Mouse (Mus musculus) limb, embryonic 15.5 days (tissue): Measurements from ENCODE around the gene Armc9. TPM values are rescaled to one million over a fixed set of nuclear protein-coding genes. Genes with fewer than 3 reads are reported as not detected.

Source experiments
- ATAC-seq: fragments of 200-750 bp; cut with Nextera tagmentation; 2 replicates; pipeline ENCODE4 v1.8.0; 2017; ENCODE audit warnings: low read depth, moderate TSS enrichment; ENCODE audit not compliant: insufficient number of reproducible peaks, low FRiP score, low TSS enrichment
- H3K27ac ChIP-seq: fragments of 300-500 bp; sonication (generic); 2 replicates; pipeline ENCODE4 v1.5.1; 2015; ENCODE audit warnings: moderate library complexity, mild to moderate bottlenecking, inconsistent platforms
- H3K27me3 ChIP-seq: fragments of 300-500 bp; sonication (generic); 2 replicates; pipeline ENCODE4 v1.6.1; 2015; ENCODE audit warnings: inconsistent platforms
- H3K36me3 ChIP-seq: fragments of 300-500 bp; sonication (generic); 2 replicates; pipeline ENCODE4 v1.6.1; 2015; ENCODE audit warnings: inconsistent platforms
- H3K4me1 ChIP-seq: fragments of 300-500 bp; sonication (generic); 2 replicates; pipeline ENCODE4 v1.6.1; 2015; ENCODE audit warnings: inconsistent platforms
- H3K4me2 ChIP-seq: fragments of 300-500 bp; sonication (generic); 2 replicates; pipeline ENCODE4 v1.6.1; 2015; ENCODE audit warnings: mild to moderate bottlenecking, inconsistent platforms
- H3K4me3 ChIP-seq: fragments of 300-500 bp; sonication (generic); 2 replicates; pipeline ENCODE4 v1.5.1; 2015; ENCODE audit warnings: mild to moderate bottlenecking, inconsistent platforms
- H3K9ac ChIP-seq: fragments of 300-500 bp; sonication (generic); 2 replicates; pipeline ENCODE4 v1.6.1; 2015; ENCODE audit warnings: inconsistent platforms
- H3K9me3 ChIP-seq: fragments of 300-500 bp; sonication (generic); 2 replicates; pipeline ENCODE4 v1.6.1; 2016; ENCODE audit warnings: inconsistent platforms
- WGBS: fragments of 180-500 bp; shearing (Covaris S2); methylation state at CpG from one replicate; pipeline ENCODE4 v1.1.7; 2015; 5-methylcytosine and 5-hydroxymethylcytosine counted together
- polyA plus RNA-seq: library from polyadenylated mRNA; unstranded; fragments of >200 nt; fragmentation: Nextera tagmentation; extraction: Ambion mirVana; gene quantifications from 2 replicates; pipeline ENCODE4 v1.2.1, GENCODE M21; 2015

Armc9 gene
- polyA plus RNA-seq, 1 experiment from 2014 or later: 19.2 TPM

GRCm38 (mm10) chr1:86307177-86307762 is 152.7 kb downstream of the Armc9 start:
- ATAC-seq: no peak

GRCm38 (mm10) chr1:86307871-86308641 is 153.5 kb downstream of the Armc9 start:
- ATAC-seq: no peak
- no peak overlapping the region for H3K27ac ChIP-seq
- WGBS: 54% methylated on average over 4 of the region's 4 CpGs

More at GRCm38 (mm10) chr1:86307177-86307762, 152.7 kb downstream of the Armc9 start:
- 81% methylated on average over 7 of the region's 7 CpGs for WGBS
- H3K4me3 ChIP-seq: no peak overlapping the region
- peaks cover 6% of the 10 kb centered on the region; the same call in 1 of the 2 replicates for H3K36me3 ChIP-seq
- H3K4me2 ChIP-seq: no peak overlapping the region
- H3K27ac ChIP-seq: no peak overlapping the region
- H3K9me3 ChIP-seq: no peaks in the 10 kb centered on the region
- H3K9ac ChIP-seq: no peak overlapping the region
- peaks cover 30% of the 10 kb centered on the region for H3K4me1 ChIP-seq
- H3K27me3 ChIP-seq: peaks cover 11% of the 10 kb centered on the region; the same call in 1 of the 2 replicates

GRCm38 (mm10) chr1:86309270-86309833 is 154.8 kb downstream of the Armc9 start:
- peaks cover 14% of the 10 kb centered on the region for H3K4me1 ChIP-seq

More at GRCm38 (mm10) chr1:86307871-86308641, 153.5 kb downstream of the Armc9 start:
- Histone ChIP-seq H3K4me3 (no peak overlapping the region), H3K36me3 (peaks cover 6% of the 10 kb centered on the region; the same call in 1 of the 2 replicates), H3K27me3 (peaks cover 11% of the 10 kb centered on the region; the same call in 1 of the 2 replicates), H3K4me1 (peaks cover 22% of the 10 kb centered on the region), H3K9me3 (no peaks in the 10 kb centered on the region), H3K4me2 (no peak overlapping the region), H3K9ac (no peak overlapping the region)

GRCm38 (mm10) chr1:86310536-86311310 is 156.1 kb downstream of the Armc9 start:
- WGBS: 35% methylated on average over 15 of the region's 15 CpGs
- Histone ChIP-seq H3K36me3 (no peaks in the 10 kb centered on the region), H3K9ac (no peak overlapping the region), H3K27ac (no peak overlapping the region), H3K4me2 (no peak overlapping the region), H3K9me3 (no peaks in the 10 kb centered on the region), H3K4me3 (no peak overlapping the region), H3K27me3 (no peaks in the 10 kb centered on the region), H3K4me1 (peaks cover 14% of the 10 kb centered on the region)
- no peak for ATAC-seq

More at GRCm38 (mm10) chr1:86309270-86309833, 154.8 kb downstream of the Armc9 start:
- Histone ChIP-seq H3K27ac (no peak overlapping the region), H3K4me2 (no peak overlapping the region), H3K36me3 (peaks cover 6% of the 10 kb centered on the region; the same call in 1 of the 2 replicates), H3K27me3 (0 out of 2 replicates have a peak, but pooled peaks cover under 1% of the 10 kb centered on the region), H3K9ac (no peak overlapping the region), H3K9me3 (no peaks in the 10 kb centered on the region), H3K4me3 (no peak overlapping the region)
- WGBS: 81% methylated on average over 7 of the region's 7 CpGs
- ATAC-seq: no peak

GRCm38 (mm10) chr1:86311467-86312005 is 157.0 kb downstream of the Armc9 start:
- no peak overlapping the region for H3K27ac ChIP-seq
- peaks cover 14% of the 10 kb centered on the region for H3K4me1 ChIP-seq
- no peak overlapping the region for H3K9ac ChIP-seq
- 30% methylated on average over 10 of the region's 10 CpGs for WGBS
- no peaks in the 10 kb centered on the region for H3K9me3 ChIP-seq
- no peak for ATAC-seq
- no peaks in the 10 kb centered on the region for H3K36me3 ChIP-seq
- H3K27me3 ChIP-seq: no peaks in the 10 kb centered on the region
- no peak overlapping the region for H3K4me3 ChIP-seq
- no peak overlapping the region for H3K4me2 ChIP-seq

GRCm38 (mm10) chr1:86312269-86312668 is 157.7 kb downstream of the Armc9 start:
- WGBS: 66% methylated on average over 3 of the region's 3 CpGs
- Histone ChIP-seq H3K4me3 (no peak overlapping the region), H3K27me3 (no peaks in the 10 kb centered on the region), H3K9me3 (no peaks in the 10 kb centered on the region), H3K4me1 (peaks cover 14% of the 10 kb centered on the region), H3K27ac (no peak overlapping the region), H3K36me3 (no peaks in the 10 kb centered on the region), H3K9ac (no peak overlapping the region), H3K4me2 (no peak overlapping the region)
- ATAC-seq: no peak

GRCm38 (mm10) chr1:86313096-86313771 is 158.7 kb downstream of the Armc9 start:
- WGBS: 49% methylated on average over 16 of the region's 16 CpGs
- Histone ChIP-seq H3K27me3 (no peaks in the 10 kb centered on the region), H3K4me2 (no peak overlapping the region), H3K9ac (no peak overlapping the region), H3K4me3 (no peak overlapping the region), H3K4me1 (peaks cover 12% of the 10 kb centered on the region), H3K36me3 (no peaks in the 10 kb centered on the region), H3K27ac (no peak overlapping the region), H3K9me3 (no peaks in the 10 kb centered on the region)
- no peak for ATAC-seq

GRCm38 (mm10) chr1:86313772-86314125 is 159.2 kb downstream of the Armc9 start:
- Histone ChIP-seq H3K27me3 (no peaks in the 10 kb centered on the region), H3K9me3 (no peaks in the 10 kb centered on the region), H3K36me3 (no peaks in the 10 kb centered on the region), H3K4me2 (no peak overlapping the region), H3K27ac (no peak overlapping the region), H3K4me3 (no peak overlapping the region), H3K9ac (no peak overlapping the region), H3K4me1 (peaks cover 11% of the 10 kb centered on the region)
- WGBS: 32% methylated on average over 15 of the region's 15 CpGs
- ATAC-seq: no peak

- no peaks in the 10 kb centered on the region for H3K36me3 ChIP-seq
- ATAC-seq: no peak
- H3K4me2 ChIP-seq: no peak overlapping the region
- no peaks in the 10 kb centered on the region for H3K4me1 ChIP-seq
- H3K27ac ChIP-seq: no peak overlapping the region
- H3K9ac ChIP-seq: no peak overlapping the region
- H3K4me3 ChIP-seq: no peak overlapping the region
- no peaks in the 10 kb centered on the region for H3K9me3 ChIP-seq
- 88% methylated on average over 7 of the region's 8 CpGs for WGBS
- no peaks in the 10 kb centered on the region for H3K27me3 ChIP-seq
Observed at GRCm38 (mm10) chr1:86320822-86321413, 166.3 kb downstream of the Armc9 start.
